Mouse (Mus musculus): Measurements from ENCODE around the gene Hsp90ab1.
A peak's percentile ranks its signal among the peaks of the same experiment; 100 is the strongest.

The Hsp90ab1 gene

DNA sequence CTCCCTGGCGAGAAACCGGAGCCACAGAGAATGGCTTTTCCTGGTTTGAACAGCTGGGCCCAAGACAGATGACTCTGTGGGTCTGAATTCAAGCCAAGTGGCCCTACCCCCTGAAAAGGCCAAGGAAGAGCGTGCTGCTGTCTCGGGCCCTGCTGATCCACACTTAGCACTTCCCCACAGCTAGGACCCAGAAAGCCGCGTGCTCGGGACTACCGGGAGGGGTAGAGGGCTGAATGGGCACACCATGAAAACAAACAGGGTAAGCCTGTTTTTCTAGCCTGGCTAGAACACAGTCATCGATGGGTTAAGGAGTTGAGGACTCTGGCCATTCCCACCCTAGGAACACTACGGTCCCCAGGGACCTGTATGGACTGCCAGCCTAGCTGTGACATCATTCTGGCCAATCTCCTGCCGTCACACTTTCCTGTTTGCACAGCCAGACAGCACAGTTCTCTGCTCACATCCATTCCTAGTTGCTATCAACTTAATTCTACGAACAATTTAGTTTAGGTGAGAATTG, 7.9 kb upstream of the Hsp90ab1 start:
- DNase-seq (ENCODE audit: low spot score in 2 of 2): no peak

DNA sequence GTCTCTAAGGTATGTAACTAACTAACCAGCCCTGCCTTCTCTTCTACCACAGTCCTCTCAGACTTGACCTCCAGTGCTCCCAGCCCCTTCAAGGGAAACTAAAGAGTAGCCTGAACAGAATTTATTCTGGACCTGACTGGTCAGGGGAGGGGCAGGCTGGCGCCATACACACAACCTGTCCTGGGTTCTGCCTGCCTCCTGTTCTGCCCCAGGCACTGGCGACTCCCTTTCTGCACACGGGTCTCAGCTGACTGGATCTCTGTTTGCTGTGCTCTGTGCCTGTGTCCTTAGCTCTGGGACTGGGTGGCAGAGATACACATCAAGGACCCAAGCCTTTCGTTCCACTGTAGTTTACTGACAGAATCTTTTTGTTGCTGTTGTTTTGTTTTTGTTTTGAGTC, 6.5 kb upstream of the Hsp90ab1 start:
- DNase-seq (ENCODE audit: low spot score in 2 of 2): no peak

- peak in 1 of 2 experiments; percentile 50 for DNase-seq (ENCODE audit: low spot score in 2 of 2)
These were observed 5.8 kb upstream of the Hsp90ab1 start for GRCm38 (mm10) chr17:45578843-45579242.

GRCm38 (mm10) chr17:45578242-45578641, 5.2 kb upstream of the Hsp90ab1 start:
- DNase-seq (ENCODE audit: low spot score in 2 of 2): no peak

- DNase-seq (ENCODE audit: low spot score in 2 of 2): no peak
These were observed 2.2 kb upstream of the Hsp90ab1 start for GRCm38 (mm10) chr17:45575123-45575897.

GRCm38 (mm10) chr17:45574129-45574761, 1.2 kb upstream of the Hsp90ab1 start:
- peak in 1 of 2 experiments; percentile 73 for DNase-seq (ENCODE audit: low spot score in 2 of 2)

DNA sequence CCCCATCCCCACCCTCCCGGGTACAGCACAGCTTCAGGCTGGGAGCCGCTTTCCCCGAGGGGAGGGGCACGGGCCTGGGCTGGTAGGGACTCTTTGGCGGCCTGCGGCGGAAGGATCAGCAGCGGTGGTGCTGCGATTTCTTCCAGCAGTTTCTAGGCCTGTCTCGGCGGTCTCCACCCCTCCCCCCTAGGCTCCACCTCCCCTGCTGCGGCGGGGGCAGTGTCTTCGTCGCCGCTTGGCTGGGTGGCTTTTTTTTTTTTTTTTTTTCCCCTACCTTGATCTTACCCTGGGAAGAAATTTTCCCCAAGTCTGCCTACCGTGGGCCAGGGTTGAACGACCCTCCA, 681 bp upstream of the Hsp90ab1 start:
- peak; percentile 90 to 93 for DNase-seq (ENCODE audit: low spot score in 2 of 2)

- DNase-seq (ENCODE audit: low spot score in 2 of 2): peak in 1 of 2 experiments; percentile 75
These were observed 676 bp downstream of the Hsp90ab1 start for GRCm38 (mm10) chr17:45572103-45573086.

DNA sequence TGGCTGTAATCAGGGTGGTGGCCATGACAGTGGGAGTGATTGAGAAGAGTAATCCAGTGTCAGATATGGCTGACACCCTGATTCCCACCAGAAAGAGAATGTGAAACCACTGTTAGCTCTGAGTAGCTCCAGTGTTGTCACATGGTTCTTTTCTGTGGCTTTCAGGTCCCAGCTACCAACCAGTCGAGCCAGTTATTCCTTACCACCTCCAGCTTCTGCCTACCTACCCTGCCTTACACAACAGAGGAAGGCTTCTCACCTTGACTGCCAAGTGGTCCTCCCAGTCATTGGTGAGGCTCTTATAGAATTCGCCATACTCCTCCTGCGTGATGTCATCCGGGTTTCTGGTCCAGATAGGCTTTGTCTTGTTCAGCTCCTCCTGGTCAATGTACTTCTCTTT, 3.1 kb downstream of the Hsp90ab1 start:
- no peak for DNase-seq (ENCODE audit: low spot score in 2 of 2)

GRCm38 (mm10) chr17:45568990-45569389, 4.1 kb downstream of the Hsp90ab1 start:
- DNase-seq (ENCODE audit: low spot score in 2 of 2): no peak

DNA sequence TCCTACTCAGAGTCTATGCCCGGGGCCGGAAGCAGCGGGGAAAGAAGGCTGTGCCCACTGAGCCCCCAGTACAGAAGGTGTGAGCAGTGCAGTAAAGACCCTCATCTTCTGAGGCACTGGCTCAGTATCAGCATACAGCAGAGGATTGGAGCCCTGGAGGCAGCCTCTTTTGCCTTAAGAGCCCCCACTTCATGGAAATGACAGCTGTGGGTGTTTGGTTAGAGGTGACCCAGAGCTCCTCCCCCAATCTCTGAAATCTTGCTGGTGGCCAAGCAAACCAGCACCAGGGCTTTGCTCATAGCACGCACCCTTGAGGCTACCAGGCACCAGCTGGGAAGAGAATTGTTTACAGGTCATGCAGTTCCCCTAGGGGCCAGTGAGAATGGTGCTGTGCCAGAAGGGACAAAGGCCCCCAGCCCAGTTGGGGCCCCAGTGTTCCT, 5.9 kb downstream of the Hsp90ab1 start:
- DNase-seq (ENCODE audit: low spot score in 2 of 2): no peak

DNA sequence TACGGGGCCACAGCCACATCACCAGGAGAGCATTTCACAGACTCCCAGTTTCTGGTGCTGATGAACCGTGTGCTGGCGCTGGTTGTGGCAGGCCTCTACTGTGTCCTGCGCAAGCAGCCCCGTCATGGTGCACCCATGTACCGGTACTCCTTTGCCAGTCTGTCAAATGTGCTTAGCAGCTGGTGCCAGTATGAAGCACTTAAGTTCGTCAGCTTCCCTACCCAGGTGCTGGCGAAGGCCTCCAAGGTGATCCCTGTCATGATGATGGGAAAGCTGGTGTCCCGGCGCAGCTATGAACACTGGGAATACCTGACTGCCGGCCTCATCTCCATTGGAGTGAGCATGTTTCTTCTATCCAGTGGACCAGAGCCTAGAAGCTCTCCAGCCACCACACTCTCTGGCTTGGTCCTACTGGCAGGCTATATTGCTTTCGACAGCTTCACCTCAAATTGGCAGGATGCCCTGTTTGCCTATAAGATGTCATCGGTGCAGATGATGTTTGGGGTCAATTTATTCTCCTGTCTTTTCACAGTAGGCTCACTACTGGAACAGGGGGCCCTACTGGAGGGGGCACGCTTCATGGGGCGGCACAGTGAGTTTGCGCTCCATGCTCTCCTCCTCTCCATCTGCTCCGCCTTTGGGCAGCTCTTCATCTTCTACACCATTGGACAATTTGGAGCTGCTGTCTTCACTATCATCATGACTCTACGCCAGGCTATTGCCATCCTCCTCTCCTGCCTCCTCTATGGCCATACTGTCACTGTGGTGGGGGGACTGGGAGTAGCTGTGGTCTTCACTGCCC, 6.5 kb downstream of the Hsp90ab1 start:
- no peak for DNase-seq (ENCODE audit: low spot score in 2 of 2)

DNA sequence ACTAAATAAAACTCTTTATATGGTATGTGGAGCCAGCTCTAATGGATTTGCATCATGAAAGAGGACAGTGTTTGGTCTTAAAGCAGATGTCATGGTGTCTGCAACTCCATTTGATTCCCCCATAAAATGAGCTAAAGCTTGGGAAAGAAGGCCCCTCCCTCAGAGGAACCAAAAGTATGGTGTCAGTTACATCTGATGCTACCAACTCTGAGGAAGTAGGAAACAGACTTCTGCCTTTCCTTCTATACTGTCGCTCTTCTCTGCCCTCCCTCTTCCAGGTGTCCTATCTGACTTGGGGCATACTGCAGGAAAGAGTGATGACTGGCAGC, 7.1 kb downstream of the Hsp90ab1 start:
- DNase-seq (ENCODE audit: low spot score in 2 of 2): no peak

DNA sequence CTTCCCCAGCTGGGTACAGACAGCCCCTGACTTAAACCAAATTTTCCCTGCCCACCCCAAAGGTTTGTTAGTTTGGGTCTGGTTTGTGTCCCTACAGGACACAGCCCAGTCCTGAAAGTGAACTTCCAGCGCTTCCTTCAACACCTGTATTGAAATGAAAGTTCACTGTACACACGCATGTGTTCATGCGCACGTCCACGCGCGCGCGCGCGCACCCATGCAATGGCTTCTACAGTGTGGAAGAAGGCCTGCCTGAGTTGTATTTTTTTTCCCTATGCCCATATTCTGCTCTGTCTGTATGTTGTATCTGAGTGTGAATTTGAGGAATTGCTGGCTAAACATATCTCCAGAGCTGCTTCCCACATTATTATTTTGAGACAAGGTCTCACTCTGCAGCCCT, 8.0 kb downstream of the Hsp90ab1 start:
- DNase-seq (ENCODE audit: low spot score in 2 of 2): no peak

DNA sequence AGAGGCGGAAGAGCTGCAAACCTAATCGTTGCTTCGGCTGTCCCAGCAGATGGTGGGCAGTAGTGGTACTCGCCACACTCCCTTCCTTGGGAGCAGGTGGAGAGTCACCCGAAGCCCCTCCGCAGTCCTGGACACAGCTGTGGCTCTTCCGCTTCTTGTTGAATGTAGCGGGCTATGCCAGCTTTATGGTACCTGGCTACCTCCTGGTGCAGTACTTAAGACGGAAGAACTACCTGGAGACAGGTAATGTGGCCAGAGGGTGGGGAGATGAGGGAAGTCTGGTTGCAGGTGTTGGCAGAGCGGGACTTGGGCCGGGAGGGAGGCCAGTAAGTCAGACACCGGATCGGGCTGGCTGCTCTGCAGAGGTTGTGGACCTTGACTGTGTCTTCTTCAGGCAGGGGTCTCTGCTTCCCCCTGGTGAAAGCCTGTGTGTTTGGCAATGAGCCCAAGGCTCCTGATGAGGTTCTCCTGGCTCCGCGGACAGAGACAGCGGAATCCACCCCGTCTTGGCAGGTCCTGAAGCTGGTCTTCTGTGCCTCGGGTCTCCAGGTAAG, 8.5 kb downstream of the Hsp90ab1 start:
- no peak for DNase-seq (ENCODE audit: low spot score in 2 of 2)

DNA sequence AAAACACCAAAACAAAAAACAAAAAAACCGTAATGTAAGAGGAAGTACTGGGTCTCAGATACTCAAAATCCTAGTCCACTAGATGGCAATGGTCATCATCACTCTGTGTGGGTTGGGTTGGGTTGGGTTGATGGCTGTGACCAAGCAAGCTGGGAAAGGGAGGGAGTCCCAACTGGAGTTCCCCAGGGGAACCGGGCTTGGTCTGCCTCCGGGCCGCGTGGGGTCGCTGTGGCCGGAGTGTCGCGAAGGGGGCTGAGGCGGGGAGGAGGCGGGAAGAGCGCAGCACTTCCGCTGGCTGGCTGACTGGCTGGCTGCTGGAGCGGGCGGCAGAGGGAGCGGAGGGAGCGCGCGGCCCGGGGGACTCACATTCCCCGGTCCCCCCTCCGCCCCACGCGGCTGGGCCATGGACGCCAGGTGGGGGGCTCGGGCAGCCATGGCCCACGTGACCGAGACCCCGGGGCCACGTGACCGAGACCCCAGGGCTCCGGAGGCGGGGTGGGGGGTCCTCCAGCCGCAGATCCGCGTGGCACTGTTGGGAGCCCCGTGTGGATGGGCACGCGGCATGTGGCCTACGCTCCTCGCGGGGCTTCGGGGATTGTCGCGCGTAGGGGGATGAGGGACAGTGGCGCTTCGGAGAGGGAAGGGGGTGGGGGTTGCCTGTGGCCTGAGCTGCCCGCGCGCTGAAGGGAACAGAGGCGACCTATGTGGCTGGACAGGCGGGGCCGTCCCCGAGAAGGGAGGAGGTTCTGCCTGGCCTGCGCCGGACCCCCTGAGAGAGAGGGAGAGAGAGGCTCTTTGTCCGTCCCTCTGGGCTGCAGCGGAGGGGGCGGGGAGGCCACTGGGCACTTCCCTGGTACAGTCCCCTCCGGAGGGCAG, 9.2 kb downstream of the Hsp90ab1 start, which contains the start of gene Slc35b2:
TSS of gene Slc35b2 (plus strand) at position 220 of the 876 bp plus-strand sequence.
- peak; percentile 73 to 89 for DNase-seq (ENCODE audit: low spot score in 2 of 2)

DNA sequence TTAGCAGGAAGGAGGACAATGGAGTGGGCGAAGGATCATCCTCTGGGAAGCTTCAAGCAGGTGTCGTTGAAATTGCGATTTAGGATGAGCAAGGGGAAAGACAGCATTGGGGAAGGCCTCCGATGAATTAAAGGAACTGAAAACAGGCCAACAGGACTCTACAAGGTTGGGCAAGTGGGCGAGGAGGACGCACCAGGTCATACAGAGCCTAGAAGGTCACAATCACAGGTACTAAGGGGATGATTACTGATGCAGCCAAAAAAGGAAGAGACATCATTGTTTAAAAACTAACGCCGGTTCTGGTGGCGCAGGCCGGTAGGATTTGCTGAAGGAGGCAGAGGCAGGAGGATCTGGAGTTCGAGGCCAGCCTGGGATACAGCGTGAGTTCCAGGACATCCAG, 9.9 kb downstream of the Hsp90ab1 start:
- DNase-seq (ENCODE audit: low spot score in 2 of 2): no peak

DNA sequence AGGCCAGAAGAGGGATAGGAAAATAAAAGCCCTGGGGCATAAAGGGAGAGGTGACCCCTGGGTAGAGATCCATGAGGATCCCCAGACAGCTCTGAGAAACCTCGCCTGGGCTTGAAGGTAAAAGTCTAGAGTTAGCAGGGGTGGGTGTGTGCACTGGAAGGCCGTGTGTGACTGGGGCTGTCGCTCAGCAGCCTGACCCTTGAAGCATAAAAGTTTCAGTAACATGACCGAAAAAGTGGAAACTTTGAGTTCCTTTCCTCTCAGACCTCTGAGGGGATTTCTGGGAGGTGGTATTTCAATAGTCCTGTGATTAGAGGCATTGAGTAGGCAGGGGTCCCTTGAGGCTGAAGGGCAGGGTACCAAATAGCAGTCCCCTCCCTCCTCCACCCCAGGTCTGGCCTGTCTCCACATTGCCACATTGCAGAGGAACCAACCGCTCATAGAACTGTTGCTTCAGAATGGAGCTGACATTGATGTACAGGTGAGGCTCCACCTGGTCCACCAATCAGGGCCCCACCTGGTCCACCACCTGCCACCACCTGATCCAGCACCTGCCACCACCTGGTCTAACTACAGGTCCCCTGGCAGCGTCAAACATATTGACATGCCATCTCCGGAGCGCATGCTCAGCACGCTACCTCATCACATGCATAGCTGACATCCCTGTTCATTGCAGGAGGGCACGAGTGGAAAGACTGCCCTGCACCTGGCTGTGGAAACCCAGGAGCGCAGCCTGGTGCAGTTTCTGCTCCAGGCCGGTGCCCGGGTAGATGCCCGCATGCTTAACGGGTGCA, 13.1 kb downstream of the Hsp90ab1 start:
- DNase-seq (ENCODE audit: low spot score in 2 of 2): no peak

Data from spleen, postnatal 10 days (tissue).